Mouse (Mus musculus) small intestine, adult 2 months (tissue): ENCODE results near the gene Stard7.

Experiments
- CTCF ChIP-seq: fragments of 200-500 bp; IDR thresholded peaks from 2 replicates; pipeline ENCODE4 v1.5.1; 2012; ENCODE audit warnings: low read depth, mild to moderate bottlenecking, control low read depth, inconsistent platforms, low read length, moderate library complexity, mixed read lengths; ENCODE audit not compliant: insufficient replicate concordance, insufficient read length; ENCODE audit errors: extremely low read depth
- POLR2A ChIP-seq: fragments of 200-500 bp; IDR thresholded peaks from 2 replicates; pipeline ENCODE4 v1.6.1; 2012; ENCODE audit warnings: low read depth, mild to moderate bottlenecking, control low read depth, inconsistent platforms, low read length, moderate library complexity

DNA sequence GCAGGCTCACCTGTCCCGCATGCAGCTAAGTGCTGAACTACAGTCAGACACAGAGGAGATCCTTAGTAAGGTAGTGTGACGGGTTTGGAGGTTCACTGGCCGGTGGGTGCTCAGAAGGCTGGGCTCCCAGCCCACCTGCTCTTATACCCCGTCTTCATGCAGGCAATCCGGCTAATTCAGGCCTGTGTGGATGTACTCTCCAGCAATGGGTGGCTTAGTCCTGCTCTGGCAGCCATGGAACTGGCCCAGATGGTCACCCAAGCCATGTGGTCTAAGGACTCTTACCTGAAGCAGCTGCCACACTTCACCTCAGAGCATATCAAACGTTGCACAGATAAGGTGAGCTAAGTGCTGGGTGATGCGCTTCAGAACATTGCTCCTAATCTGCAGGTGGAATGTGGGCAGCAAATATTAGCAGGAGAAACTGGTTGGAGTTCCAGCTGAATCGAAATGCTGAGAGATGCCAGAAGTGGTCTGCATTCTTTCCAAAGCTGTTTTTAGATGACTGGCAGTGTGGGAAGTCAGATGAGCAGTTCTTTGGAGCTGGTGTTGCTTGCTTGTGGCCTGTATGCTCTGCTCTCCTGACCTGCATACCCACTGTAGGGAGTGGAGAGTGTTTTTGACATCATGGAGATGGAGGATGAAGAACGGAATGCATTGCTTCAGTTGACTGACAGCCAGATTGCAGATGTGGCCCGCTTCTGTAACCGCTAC lies 32.0 kb upstream of the Stard7 start:
- TF ChIP-seq POLR2A (no peak), CTCF (no peak)
